Mouse (Mus musculus): ENCODE measurements at regions not wholly inside any gene's neighbourhood (a gene's known extent, or its start where the extent isn't known, plus 50 kb on each side); places are given as distances from the start of the nearest gene placed in this dataset.

GRCm38 (mm10) chrX:139392777-139393176 is 59.3 kb downstream of the Trap1a start:
- no peak for DNase-seq (ENCODE audit: low read depth, low spot score)

- peak; percentile 32 for DNase-seq (ENCODE audit: low read depth, low spot score)
These were observed 63.5 kb upstream of the D330045A20Rik start for GRCm38 (mm10) chrX:139416701-139417100.

GRCm38 (mm10) chrX:139419867-139420266 is 60.3 kb upstream of the D330045A20Rik start:
- DNase-seq (ENCODE audit: low read depth, low spot score): no peak

- peak; percentile 38 for DNase-seq (ENCODE audit: low read depth, low spot score)
These were observed 55.9 kb upstream of the D330045A20Rik start for GRCm38 (mm10) chrX:139424307-139424706.
